Mouse (Mus musculus) layer of hippocampus, adult 9-10 months (tissue): Measurements from ENCODE around the gene H2-DMb1.

Source experiments
- DNase-seq: peaks from one replicate; pipeline ENCODE4 v3.0.0; 2022; ENCODE audit warnings: low spot score

Gene H2-DMb1

DNA sequence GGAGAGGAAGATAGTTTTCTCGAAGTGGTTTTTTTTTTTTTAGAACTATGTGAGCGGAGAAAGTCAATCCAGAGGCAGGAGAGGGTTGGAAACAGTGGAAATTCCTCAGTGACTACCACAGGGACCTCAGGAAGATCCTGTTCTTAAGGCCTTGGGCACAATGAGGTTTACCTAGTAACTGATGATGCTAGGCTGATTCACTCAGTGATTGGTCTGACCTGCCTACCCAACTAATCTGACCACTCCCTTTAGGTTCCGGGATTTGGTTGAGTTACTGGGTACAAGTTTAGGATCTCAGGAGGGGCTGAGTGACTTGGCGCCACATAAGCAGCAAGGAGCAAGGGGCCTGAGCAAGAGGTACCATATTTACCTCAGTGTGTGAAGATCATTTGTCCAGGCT lies at the start of gene H2-DMb1:
Gene H2-DMb1, plus strand, starts transcription at position 150 of the 400 bp plus-strand sequence.
- DNase-seq, result peak; percentile 77

DNA sequence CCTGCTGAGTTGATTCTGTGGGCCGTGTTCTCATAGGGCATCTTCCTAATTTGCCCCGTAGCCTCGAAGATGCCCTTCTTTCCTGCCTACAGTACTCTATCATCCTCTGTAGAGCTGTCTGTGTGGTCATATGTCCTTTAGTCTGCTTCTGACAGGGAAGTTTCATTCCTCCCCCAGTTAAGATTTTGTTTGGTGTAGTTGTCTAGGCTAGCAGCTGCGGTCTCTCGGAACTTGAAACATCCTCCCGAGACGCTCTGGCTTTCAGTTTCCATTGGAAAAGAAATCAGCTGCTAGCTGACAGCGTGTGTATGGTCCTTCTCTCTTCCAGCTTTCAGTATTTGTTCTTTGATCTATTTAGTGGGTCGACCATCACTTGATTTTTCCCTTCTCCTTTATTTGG lies 48.1 kb upstream of the H2-DMb1 start:
- no peak for DNase-seq

DNA sequence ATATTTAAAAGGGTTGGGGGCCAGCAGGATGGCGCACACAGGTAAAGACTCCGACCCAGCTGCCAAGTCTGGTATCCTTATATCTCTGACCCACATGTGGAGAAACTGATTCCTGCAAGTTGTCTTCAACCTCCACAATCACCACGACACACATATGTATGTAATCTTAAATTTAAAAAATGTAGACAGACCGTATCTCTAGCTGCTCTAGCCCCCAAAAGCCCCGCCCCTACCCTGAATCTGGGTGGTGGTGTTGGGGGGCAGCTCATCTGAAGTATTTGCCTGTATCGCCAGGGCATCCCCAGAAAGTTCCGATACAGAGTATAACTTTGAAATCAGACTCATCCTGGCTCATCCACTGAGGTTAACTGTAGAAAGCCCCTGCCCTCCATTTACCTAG lies 46.3 kb upstream of the H2-DMb1 start:
- no peak for DNase-seq

DNA sequence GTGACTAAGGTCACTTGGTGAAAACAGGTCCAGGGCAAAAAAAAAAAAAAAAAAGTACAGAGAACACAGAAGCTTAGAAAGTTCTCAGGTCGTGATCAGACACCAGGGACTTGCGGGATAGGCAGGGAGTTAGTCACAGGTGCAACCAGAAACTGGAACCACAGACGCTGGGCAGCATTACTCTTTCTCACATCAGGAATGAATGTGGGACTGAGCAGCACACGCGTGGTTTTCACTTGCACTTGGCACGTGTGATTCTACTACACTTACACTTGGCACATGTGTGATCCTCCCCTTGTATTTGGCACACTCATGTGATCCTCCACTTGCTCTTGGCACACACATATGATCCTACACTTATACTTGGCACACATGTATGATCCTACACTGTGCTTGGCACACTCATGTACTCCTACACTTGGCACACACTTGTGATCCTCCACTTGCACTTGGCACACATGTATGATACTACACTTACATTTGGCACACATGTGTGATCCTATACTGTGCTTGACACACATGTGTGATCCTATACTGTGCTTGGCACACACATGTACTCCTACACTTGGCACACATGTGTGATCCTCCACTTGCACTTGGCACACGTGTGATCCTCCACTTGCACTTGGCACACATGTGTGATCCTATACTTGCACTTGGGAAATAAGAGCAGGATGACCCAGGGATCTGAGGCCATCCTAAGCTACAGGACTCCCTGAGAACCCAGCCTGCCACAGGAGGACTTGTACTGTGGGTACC lies 45.6 kb upstream of the H2-DMb1 start:
- DNase-seq, result no peak

DNA sequence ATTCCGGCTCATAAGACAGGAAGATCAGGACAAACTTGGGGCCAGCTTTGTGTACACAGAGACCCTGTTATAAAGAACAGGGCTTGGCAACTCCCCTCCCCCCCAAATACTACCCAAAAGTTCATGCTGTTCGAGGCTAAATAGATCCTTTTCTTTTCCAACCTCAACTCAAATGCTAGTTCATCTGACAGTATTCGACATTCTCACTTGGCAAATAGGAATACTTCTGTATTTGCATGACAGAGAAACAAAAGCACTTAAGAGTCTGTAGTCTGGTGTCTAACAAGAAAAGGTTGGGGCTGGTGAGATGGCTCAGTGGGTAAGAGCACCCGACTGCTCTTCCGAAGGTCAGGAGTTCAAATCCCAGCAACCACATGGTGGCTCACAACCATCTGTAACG lies 44.4 kb upstream of the H2-DMb1 start:
- no peak for DNase-seq

DNA sequence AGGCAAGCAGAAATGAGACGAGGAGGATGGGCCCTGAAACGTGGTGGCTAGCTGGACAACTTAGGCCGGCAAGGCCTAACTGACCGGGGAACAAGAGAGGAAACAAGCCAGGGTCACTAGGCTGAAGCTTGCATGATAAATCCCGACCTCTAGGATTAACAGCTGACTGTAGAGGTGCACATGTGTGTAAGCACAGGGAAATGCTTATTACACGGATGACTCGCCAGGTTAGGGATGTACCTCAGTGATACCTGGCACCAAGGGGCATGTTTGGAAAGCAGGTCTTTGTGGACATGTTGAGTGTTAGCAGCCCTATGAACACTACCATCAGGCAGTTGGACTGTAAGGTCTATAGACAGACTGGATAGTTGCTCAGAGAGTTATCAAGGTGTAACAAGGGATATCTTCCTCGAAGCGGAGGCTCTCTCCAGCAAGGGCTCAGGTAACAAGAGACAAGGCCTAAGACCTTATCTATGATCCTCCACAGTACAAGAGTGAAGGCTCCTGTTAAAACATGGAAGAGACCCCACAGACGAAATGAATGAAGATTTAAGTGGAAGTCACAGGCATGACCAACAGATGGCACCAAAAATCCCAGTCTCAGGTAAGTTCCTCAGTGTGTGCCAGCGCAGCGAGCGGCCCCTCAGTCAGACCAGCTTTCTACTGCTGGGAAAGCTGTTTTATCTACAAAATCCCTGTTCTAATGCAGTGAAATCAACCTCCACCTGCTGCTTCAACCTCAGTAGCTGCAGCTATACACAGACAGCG lies 43.6 kb upstream of the H2-DMb1 start:
- DNase-seq, result no peak

DNA sequence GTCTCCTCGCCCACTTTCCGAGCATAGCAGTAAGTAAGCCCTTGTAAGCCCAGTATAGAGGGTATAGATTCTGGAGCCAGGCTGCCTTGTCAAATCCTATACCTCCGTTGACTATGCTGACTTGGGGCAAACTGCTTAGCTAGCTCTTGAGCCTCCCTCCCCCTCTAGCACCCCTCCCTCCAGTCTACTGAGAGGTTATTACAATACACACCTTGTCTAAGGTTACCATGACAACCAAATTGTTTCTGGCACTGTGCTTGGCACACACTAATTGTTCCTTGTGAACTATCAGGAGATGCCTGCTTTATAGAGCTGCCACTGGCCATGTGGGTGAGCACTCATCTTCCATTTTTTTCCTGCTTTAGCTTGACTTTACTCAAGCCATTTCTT lies 43.1 kb upstream of the H2-DMb1 start:
- no peak for DNase-seq

DNA sequence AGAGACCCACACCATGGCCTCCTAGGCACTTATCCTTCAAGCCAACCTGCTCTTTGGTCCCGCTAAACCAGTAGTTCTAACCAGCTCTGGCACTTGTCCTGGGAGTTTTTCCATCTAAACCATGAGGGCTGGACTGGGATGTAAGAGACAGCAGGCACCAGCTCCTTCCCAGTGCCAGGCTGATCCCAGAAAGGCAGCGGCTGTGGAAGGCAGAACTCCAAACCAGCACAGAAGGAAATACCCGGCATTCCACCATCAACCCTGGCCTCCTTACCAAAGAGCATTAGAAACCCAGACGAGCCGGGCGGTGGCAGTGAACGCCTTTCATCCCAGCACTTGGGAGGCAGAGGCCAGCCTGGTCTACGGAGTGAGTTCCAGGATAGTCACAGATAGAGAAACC lies 42.6 kb upstream of the H2-DMb1 start:
- no peak for DNase-seq

DNA sequence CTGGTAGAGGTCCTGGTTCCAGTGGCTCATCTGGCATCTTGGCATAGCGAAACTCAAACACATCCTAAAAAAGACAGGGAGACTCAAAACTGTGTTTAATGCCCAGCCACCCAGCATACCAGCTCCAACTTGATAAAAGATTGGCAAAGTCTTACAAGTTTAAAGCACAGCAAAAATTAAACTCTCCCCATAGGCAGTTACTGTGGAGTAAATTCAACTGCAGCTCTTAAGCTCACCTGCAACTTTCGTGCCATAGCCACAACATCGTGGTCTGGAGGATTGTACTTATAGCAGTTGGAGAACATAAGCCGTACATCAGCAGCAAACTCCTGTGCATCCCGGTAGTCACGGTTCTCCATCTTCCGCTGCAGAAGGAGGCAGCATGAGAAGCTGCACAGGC lies 38.8 kb upstream of the H2-DMb1 start:
- DNase-seq, result no peak

DNA sequence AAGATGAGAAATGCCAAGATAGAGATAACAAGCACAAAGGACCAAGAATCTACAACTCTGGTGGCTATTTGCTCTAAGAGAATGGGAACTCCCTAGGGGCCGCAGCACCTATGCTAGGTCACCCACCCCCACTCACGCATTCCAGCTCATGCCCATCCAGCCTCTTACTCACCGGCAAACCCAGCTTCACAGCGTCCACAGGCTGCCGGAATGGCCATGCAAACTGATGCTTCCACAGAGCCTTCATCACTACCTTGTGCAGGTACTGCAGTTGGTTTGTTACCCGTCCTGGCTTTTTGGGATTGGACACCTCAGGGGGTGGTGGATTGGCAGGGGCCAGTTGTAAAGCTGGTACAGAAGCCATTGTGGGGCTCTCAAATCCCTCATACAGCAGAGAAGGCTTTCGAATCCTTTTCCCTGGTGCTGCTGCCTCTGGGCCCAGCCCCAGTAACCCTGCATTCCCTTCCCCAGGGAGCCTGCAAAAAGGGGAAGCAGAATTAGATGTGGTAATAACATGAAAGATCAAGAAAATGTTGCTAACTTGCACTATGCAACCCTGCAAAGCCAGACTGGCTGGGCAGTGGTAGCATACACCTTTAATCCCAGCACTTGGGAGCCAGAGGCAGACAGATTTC lies 36.0 kb upstream of the H2-DMb1 start:
- DNase-seq, result no peak

DNA sequence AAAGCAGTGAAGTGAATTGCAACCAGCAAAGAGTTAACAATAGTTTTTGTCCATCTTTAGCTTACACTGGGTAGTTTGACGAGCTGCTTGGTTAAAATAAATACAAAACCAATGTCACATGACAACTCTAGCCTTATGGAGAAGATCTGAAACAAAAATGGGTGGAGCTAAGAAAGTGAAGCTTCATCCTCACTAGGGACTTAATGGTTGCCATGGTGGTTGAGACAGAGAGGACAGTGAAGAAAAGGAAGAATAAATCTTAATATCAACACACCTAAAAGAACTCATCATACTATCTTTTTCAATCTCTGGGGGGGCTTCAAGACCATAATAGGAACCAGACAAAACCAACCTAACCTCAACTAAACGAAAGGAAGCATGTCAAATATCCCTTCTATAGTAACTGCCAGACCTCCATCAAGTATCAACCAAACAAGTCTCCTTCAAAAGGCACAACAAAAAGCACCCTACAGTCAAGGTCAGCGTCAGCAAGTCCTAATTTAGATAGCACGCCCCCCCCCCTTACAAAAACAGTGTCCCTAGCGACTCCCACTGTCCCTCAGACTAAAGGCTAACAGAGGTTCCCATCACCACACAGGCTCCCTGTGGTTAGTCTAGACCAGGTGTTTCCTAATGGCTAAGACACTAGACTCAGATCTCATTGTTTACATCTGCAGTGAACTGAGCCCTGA lies 35.3 kb upstream of the H2-DMb1 start:
- no peak for DNase-seq

DNA sequence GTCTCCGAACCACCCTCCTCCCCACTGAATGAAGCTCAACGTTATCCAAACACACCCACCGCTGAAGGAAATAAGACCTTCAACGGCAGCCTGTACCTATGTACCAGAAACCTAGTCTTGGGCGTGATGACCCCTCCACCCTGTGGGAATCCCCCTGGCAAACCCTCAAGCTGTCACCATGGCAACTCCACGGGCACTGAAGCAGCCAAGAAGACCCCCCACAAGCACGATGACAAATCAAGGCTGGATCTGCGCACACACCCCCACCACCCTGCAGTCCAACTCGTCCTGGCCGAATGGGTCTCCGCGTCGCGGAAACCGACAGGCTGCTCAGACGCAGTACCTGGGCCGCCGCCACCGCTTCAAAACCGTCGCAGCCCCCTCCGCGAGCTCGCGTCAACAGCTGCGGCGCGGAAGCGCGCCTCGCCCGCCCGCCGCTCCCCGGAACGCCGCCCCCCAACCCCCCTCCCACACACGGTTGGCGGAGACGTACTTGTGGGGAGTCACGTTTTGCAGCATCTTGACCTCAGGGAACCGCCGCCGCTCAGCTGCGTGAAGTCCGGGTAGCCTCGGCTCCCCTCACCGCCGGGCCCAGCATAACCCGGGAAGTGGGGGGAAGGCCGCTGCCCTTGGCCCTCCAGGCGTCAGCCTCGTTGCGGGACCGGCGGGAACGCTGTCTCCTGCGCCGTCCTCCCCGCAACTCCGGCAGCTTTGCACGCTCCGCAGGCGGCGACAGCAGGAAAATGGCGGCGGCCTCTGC lies 34.6 kb upstream of the H2-DMb1 start:
- no peak for DNase-seq

DNA sequence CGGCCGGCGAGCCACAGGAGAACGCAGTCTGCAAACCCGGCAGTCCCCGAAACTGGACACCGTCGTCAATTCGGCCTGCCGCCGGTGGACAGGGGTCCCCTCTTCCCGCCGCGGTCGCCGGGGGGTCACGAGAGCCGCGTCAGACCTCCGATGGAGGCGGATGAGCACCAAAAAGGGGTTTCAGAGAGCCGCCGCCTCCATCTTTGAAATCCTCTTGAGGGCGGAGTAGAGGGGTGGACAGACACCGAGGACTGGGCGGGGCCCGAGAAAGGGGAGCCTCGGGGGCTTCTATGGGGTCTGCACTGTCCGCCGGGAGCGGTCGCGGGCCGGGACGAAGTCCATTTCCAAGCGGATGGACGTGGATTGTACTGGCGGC lies 34.0 kb upstream of the H2-DMb1 start:
- DNase-seq, result no peak

DNA sequence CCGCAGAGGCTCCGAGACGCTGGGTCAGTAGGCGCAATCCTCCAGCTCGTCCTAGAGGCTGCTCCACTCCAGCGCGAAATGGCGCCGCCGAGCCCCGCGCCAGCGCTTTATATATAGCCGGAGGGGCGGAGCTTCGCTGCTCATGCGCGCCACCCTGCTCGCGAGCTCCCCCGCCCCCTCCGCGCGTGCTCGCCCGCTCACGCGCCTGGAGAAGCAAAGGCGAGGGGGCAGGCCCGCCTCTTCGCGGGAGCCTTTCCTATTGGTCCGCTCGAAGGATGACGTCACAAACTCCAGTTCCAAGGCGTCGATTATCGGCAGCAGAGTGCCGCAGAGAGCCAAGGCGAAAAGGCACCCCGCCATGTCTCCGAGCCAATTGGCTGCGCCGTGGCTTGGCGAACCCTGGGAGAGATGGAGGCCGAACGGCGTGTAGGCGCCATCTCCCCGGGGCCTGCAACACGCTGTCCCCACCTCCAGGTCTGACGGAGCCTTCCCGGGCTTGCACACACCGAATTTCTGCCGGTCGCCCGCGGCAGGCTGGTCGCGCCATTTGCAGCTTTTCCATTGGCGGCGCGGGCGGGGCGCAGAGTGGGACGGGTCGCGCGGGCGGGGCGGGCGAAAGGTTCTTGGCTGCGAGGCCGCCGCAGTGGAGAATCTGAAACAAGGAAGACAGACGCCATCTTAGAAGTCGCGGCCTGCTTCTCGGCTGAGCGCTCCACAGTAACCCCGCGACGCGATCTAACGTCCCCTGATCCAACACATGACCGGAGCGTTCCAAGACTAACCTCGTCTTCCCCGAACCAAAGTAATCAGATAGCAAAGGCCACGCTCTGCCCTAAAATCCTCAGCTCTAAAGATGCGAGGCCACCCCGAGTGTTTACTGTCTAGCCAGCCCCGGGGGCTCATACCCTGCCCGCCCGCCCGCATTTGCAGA lies 33.4 kb upstream of the H2-DMb1 start, which contains the start of gene H2-DMa:
Gene H2-DMa, plus strand, starts transcription at position 293 of the 931 bp plus-strand sequence.
- DNase-seq, result peak; percentile 97

DNA sequence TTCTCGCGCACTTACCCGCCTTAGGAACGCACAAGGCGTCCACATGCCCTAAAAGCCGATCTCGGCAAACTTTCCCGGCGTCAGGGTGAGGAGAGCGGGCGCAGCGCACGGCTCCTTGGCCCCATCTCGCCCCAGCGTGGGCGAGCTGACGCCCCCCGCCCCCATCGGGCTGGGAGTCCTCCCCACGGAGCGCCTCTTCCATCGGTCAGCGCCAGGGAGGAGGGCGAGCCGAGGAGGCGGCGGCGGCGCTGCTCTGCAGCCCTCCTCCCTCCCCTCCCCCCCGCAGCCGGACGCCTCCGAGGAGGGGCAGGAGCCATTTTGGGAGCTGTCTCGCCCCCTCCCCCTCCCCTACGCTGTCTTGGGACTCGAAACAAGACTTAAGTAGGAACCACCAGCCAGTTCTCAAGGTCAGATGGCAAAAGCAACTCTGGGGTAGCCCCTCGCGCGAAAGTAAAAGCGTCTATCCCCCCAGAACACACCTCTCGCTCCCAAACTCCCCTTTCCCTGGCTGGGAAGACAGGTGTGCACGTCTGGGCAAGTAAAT lies 32.6 kb upstream of the H2-DMb1 start:
- no peak for DNase-seq

DNA sequence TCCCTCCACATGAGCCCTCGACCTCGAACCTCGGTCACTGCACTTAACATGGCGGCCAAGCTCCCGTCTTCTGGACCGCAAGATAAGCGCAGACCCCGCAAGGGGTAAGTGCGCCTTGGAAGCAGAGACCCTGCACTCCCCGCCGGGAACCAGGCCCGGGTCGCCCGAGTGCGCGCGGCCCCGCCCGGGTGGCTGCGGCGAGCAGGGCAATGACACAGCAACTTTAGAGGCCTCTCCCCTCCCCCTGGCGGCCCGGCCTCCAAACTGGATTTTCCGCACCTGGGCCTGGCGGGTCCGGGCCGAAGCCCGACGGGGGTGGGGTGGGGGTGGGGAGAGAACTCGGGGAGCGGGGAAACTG lies 32.1 kb upstream of the H2-DMb1 start:
- DNase-seq, result no peak

DNA sequence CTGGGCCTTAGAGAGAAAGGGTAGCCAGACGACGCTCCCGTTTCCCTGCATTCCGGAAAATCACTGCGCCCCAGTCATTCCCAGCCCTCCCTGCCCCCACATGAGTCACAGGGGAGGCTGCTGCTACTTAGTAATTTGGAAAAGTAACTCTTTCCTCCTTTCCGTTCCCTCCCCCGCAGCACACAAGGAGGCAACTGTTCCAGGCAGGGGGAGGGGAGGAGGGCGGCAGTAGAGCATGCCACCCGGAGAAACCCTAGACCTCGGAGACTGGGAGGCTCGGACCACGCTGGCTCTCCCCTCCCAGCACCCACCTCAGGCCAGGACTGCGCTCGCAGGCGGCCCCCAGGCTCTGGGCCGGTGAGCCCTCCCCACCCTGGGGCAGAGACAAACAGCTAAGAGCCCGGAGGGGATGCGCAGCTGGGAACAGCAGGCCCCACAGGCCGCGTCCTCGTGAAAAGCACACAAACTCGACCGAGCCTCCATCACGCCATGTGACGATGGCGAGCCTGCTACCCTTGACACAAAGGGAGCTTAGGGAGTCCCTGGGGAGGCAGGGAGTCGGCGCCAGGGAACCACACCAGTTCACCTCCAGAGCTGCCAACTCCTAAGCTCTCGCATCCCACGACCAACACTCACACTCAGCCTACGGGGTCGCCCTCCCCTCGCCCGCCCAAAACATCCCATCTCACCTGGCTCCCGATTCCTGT lies 31.5 kb upstream of the H2-DMb1 start:
- DNase-seq, result peak; percentile 80

DNA sequence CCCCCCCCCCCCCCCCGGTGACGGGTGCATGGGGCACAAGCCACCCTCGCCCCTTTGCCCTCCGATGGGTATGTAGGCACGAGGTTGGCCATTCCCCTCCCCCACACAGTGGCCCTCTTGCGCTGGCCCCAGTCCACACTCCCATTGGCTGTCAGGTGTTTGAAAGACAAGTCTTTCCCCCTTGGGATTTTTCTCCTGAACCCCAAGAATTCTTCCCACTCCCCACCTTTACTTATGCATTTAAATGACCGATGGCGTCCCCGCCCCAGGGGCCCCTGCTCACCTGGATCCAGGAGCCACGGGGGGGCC lies 31.0 kb upstream of the H2-DMb1 start:
- no peak for DNase-seq

DNA sequence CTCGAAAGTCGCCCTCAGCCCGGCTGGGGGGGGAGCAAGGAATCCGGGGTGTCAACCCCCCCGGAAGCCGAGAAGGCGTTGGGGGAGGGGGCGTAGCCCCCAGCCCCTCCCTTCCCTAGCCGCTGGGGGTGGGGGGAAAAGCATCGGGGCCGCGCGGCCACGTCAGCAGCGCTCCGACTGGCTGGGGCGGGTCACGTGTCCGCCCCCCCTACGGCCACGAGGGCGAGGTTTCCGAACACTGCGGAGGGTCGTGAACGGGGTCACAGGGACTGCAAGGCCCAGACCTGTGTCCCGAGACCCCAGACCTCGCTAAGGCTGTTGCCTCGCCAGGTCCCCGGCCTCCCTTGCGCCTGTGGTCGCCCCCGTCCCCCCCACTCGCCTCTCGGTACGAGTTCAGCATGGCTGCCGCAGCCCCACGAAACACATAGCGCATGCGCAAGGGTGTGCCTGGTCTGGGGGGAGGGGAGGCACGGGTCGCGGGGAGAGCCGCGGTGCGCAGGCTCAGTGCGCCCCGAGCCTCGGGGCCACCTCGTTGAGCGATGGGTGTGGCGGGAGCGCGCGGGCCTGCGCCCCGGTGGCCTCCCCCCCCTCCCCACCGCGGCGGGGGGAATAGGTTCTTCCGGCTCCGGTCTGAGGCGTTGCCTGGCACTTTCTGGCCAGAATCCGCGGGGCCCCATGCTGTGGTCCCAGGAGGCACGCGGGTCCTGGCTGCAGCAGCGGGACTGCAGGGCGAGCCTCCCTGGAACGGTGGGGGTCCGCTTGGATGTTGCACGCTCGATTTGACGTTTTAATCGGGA lies 30.5 kb upstream of the H2-DMb1 start, which contains the start of gene Brd2:
Gene Brd2, minus strand, starts transcription at position 447 of the 797 bp plus-strand sequence.
- peak; percentile 91 for DNase-seq
